Mouse (Mus musculus): ENCODE measurements around the gene Gm20458.

DNA sequence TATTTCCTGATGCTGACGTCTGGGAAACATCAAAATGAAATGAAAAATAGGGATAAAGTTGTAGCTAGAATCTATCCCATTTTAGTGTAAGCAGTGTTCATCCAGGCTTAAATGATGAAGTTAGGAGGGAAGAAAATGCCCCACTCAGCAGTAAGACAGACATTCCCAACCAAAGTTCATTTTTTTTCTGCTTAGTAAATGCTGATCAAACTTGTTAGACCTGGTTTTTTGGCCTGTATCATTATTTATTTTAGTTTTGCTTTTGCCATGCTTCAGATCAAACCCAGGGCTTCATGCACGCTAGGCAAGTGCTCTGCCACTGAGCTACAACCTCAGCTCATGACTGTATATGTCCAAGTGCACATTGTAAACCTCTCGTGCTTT lies 14.7 kb upstream of the Gm20458 start:
- no peak for TF ChIP-seq POLR2A (IDR thresholded peaks at IDR 0.05; ENCODE audit: control insufficient read depth, extremely low read depth, insufficient read depth, low read length, poor library complexity)
- no peak for TF ChIP-seq CTCF (IDR thresholded peaks at IDR 0.05; ENCODE audit: borderline replicate concordance, control insufficient read depth, extremely low read depth, insufficient read depth, low read length, poor library complexity)

Measured in thymus, adult 2 months (tissue).